ENCODE assay signal across 8 mouse cellular contexts in genomic region chr17:33916847-33917655, GRCm38 (mm10). TPM values are rescaled to one million over a fixed set of nuclear protein-coding genes. Genes with fewer than 3 reads are reported as not detected.
DNase-seq lines count a peak whose midpoint lies in the region; ATAC-seq and TF ChIP-seq lines count a peak whose summit lies in the region.

No protein-coding gene starts in this region.

- peaks cover 9% of the 10 kb centered on the region; the same call in 1 of the 2 replicates for H3K4me1 ChIP-seq in kidney, adult 2 months (ENCODE audit: control insufficient read depth, insufficient read depth, low read length)
- peaks cover 10% of the 10 kb centered on the region; the same call in 1 of the 2 replicates for H3K4me1 ChIP-seq in brown adipose tissue, adult 24 weeks (ENCODE audit: control insufficient read depth, insufficient read depth, insufficient read length, low read length)
- H3K4me1 ChIP-seq in heart, postnatal 0 days (ENCODE audit: control insufficient read depth, insufficient read depth), result peaks cover 5% of the 10 kb centered on the region; the same call in 1 of the 2 replicates
- peaks cover 10 to 18% of the 10 kb centered on the region in 2 experiments for H3K4me1 ChIP-seq in liver, embryonic 14.5 days (replicated peaks; ENCODE audit: control insufficient read depth in 2 of 2, insufficient read depth in 2 of 2, low read length in 1 of 2)

- H3K27ac ChIP-seq in kidney, adult 2 months (ENCODE audit: insufficient read depth, low read depth, low read length), result no peak overlapping the region
- H3K27ac ChIP-seq in brown adipose tissue, adult 24 weeks (replicated peaks; ENCODE audit: low read depth, low read length), result no peak overlapping the region
- peak overlapping the region; percentile 72; the same call in 1 of the 2 replicates for H3K27ac ChIP-seq in heart, postnatal 0 days (ENCODE audit: low read depth)
- H3K27ac ChIP-seq in liver, embryonic 14.5 days, result no peak overlapping the region

- H3K27me3 ChIP-seq in kidney, adult 2 months (replicated peaks; ENCODE audit: control insufficient read depth, insufficient read depth, low read length), result no peaks in the 10 kb centered on the region
- H3K27me3 ChIP-seq in heart, postnatal 0 days (ENCODE audit: control insufficient read depth, insufficient read depth, low read length), result no peaks in the 10 kb centered on the region
- H3K27me3 ChIP-seq in liver, embryonic 14.5 days (ENCODE audit: control insufficient read depth, insufficient read depth, low read length), result no peaks in the 10 kb centered on the region

- no peak for TF ChIP-seq CTCF in kidney, adult 2 months (conservative IDR thresholded peaks at IDR 0.05; ENCODE audit: insufficient read depth, insufficient read length, low read depth, low read length)
- TF ChIP-seq CTCF in heart, postnatal 0 days (IDR thresholded peaks at IDR 0.05; ENCODE audit: low read depth), result no peak
- TF ChIP-seq CTCF in liver, embryonic 14.5 days (IDR thresholded peaks at IDR 0.05; ENCODE audit: low read depth), result no peak

- H3K9me3 ChIP-seq in heart, postnatal 0 days (replicated peaks; ENCODE audit: control insufficient read depth, low read length), result no peaks in the 10 kb centered on the region
- H3K9me3 ChIP-seq in liver, embryonic 14.5 days (ENCODE audit: control insufficient read depth, low read length), result peaks cover 5% of the 10 kb centered on the region

- no peak for TF ChIP-seq POLR2A in kidney, adult 2 months (IDR thresholded peaks at IDR 0.05; ENCODE audit: low read depth, low read length)

- peak overlapping the region; percentile 69 for H3K4me2 ChIP-seq in heart, postnatal 0 days (ENCODE audit: low read depth, low read length)
- H3K4me2 ChIP-seq in liver, embryonic 14.5 days (ENCODE audit: low read depth), result peak overlapping the region; percentile 75

- H3K36me3 ChIP-seq in kidney, adult 2 months (ENCODE audit: control insufficient read depth, insufficient read depth, low read length), result no peaks in the 10 kb centered on the region; the same call in 1 of the 2 replicates
- peaks cover 28% of the 10 kb centered on the region for H3K36me3 ChIP-seq in heart, postnatal 0 days (replicated peaks; ENCODE audit: control insufficient read depth, insufficient read depth, low read length)
- H3K36me3 ChIP-seq in liver, embryonic 14.5 days (replicated peaks; ENCODE audit: control insufficient read depth, insufficient read depth, low read depth), result peaks cover 26% of the 10 kb centered on the region

- H3K4me3 ChIP-seq in kidney, adult 2 months (ENCODE audit: insufficient read depth, low read depth, low read length), result peak overlapping the region; percentile 17
- H3K4me3 ChIP-seq in brown adipose tissue, adult 24 weeks (ENCODE audit: insufficient read depth, low read depth, low read length), result peak overlapping the region; percentile 96
- H3K4me3 ChIP-seq in heart, postnatal 0 days (ENCODE audit: low read depth, low read length), result peak overlapping the region; percentile 74
- peak overlapping the region; percentile 21 to 71; a peak in 3 of 4 replicates for H3K4me3 ChIP-seq in liver, embryonic 14.5 days (ENCODE audit: insufficient read depth in 1 of 2, low read depth in 2 of 2, low read length in 2 of 2)

- no peak for TF ChIP-seq EP300 in heart, postnatal 0 days (IDR thresholded peaks at IDR 0.05; ENCODE audit: low read depth)
- no peak for TF ChIP-seq EP300 in liver, embryonic 14.5 days (IDR thresholded peaks at IDR 0.05; ENCODE audit: low read depth)

- 70% methylated on average over 31 of the region's 31 CpGs for WGBS in kidney, adult 2 months
- WGBS in heart, postnatal 0 days, result 69% methylated on average over 31 of the region's 31 CpGs
- WGBS in liver, embryonic 14.5 days (ENCODE audit: insufficient replicate concordance), result 86% methylated on average over 31 of the region's 31 CpGs

- ATAC-seq in heart, postnatal 0 days (ENCODE audit: insufficient read depth, low read depth), result no peak
- no peak for ATAC-seq in liver, embryonic 14.5 days (ENCODE audit: insufficient read depth)
- ATAC-seq in megakaryocyte progenitor cell, adult 5-6 weeks (replicated peaks; ENCODE audit: poor library complexity), result no peak
- ATAC-seq in inflammation-experienced regulatory T-cells, adult 6 months, result no peak

- H3K9ac ChIP-seq in heart, postnatal 0 days (replicated peaks; ENCODE audit: low read depth, low read length), result peak overlapping the region; percentile 73; the same call in 1 of the 2 replicates
- H3K9ac ChIP-seq in liver, embryonic 14.5 days (replicated peaks), result no peak overlapping the region

- no peak for DNase-seq in kidney, adult 2 months
- no peak for DNase-seq in kidney, adult 18-20 months
- no peak for DNase-seq in heart, postnatal 0 days (ENCODE audit: low spot score)
- DNase-seq in liver, embryonic 14.5 days (ENCODE audit: low read depth in 3 of 3, low spot score in 3 of 3), result no peak
- no peak for DNase-seq in urinary bladder, postnatal 10 days (ENCODE audit: low spot score)

RNA-seq across cellular contexts. Expression of gene Zbtb22, which starts 1.3 kb away (rescaled TPM):
- 31.6 and 54.0 TPM in 2 replicates for polyA plus RNA-seq in kidney, adult 2 months (2012; rRNA removed)
- polyA plus RNA-seq in brown adipose tissue, adult 24 weeks (2012; ENCODE audit: insufficient read depth, insufficient read length, missing spikeins), result 9.5 and 11.1 TPM in 2 replicates
- total RNA-seq in heart, postnatal 0 days (2014; rRNA removed; ENCODE audit: low replicate concordance), result 29.1 and 42.9 TPM in 2 replicates
- polyA plus RNA-seq in heart, postnatal 0 days (2015; fragmentation: Nextera tagmentation; extraction: Ambion mirVana), result 10.1 and 12.0 TPM in 2 replicates
- 10.6 and 12.1 TPM in 2 replicates for polyA plus RNA-seq in liver, embryonic 14.5 days (2012; rRNA removed)
- 4.7 and 4.8 TPM in 2 replicates for polyA plus RNA-seq in liver, embryonic 14.5 days (2014; fragmentation: Nextera tagmentation; extraction: Ambion mirVana)
- 10.0 and 11.5 TPM in 2 replicates for total RNA-seq in megakaryocyte progenitor cell, adult 5-6 weeks (2015)
- 13.3 and 19.2 TPM in 2 replicates for total RNA-seq in megakaryocyte progenitor cell, adult 5-6 weeks (2017)
- 1 to 10 TPM; 3.7 to 6.8 (median 4.8) TPM for polyA plus RNA-seq in inflammation-experienced regulatory T-cells, adult 6 months (2017; shearing (Covaris generic))

RNA-seq across cellular contexts. Expression of gene Tapbp, which starts 1.4 kb away (rescaled TPM):
- polyA plus RNA-seq in kidney, adult 2 months (2012; rRNA removed), result 106 and 112 TPM in 2 replicates
- 75.7 and 99.3 TPM in 2 replicates for polyA plus RNA-seq in brown adipose tissue, adult 24 weeks (2012; ENCODE audit: insufficient read depth, insufficient read length, missing spikeins)
- 50.9 and 84.1 TPM in 2 replicates for total RNA-seq in heart, postnatal 0 days (2014; rRNA removed; ENCODE audit: low replicate concordance)
- polyA plus RNA-seq in heart, postnatal 0 days (2015; fragmentation: Nextera tagmentation; extraction: Ambion mirVana), result 47.6 and 51.3 TPM in 2 replicates
- 10.4 and 10.6 TPM in 2 replicates for polyA plus RNA-seq in liver, embryonic 14.5 days (2012; rRNA removed)
- polyA plus RNA-seq in liver, embryonic 14.5 days (2014; fragmentation: Nextera tagmentation; extraction: Ambion mirVana), result 24.0 and 28.7 TPM in 2 replicates
- 51.0 and 56.8 TPM in 2 replicates for total RNA-seq in megakaryocyte progenitor cell, adult 5-6 weeks (2015)
- 47.6 and 48.0 TPM in 2 replicates for total RNA-seq in megakaryocyte progenitor cell, adult 5-6 weeks (2017)
- 100 to 1,000 TPM; 367 to 428 (median 385) TPM for polyA plus RNA-seq in inflammation-experienced regulatory T-cells, adult 6 months (2017; shearing (Covaris generic))

RNA-seq across cellular contexts. Expression of gene Daxx, which starts 7.8 kb away (rescaled TPM):
- 33.3 and 35.0 TPM in 2 replicates for polyA plus RNA-seq in kidney, adult 2 months (2012; rRNA removed)
- 13.6 and 26.9 TPM in 2 replicates for polyA plus RNA-seq in brown adipose tissue, adult 24 weeks (2012; ENCODE audit: insufficient read depth, insufficient read length, missing spikeins)
- total RNA-seq in heart, postnatal 0 days (2014; rRNA removed; ENCODE audit: low replicate concordance), result 15.2 and 19.3 TPM in 2 replicates
- 18.0 and 20.0 TPM in 2 replicates for polyA plus RNA-seq in heart, postnatal 0 days (2015; fragmentation: Nextera tagmentation; extraction: Ambion mirVana)
- polyA plus RNA-seq in liver, embryonic 14.5 days (2012; rRNA removed), result 11.1 and 14.7 TPM in 2 replicates
- polyA plus RNA-seq in liver, embryonic 14.5 days (2014; fragmentation: Nextera tagmentation; extraction: Ambion mirVana), result 14.8 and 15.3 TPM in 2 replicates
- 35.7 and 44.5 TPM in 2 replicates for total RNA-seq in megakaryocyte progenitor cell, adult 5-6 weeks (2015)
- 28.7 and 32.1 TPM in 2 replicates for total RNA-seq in megakaryocyte progenitor cell, adult 5-6 weeks (2017)
- polyA plus RNA-seq in inflammation-experienced regulatory T-cells, adult 6 months (2017; shearing (Covaris generic)), result 100 to 1,000 TPM; 101 to 116 (median 102) TPM

RNA-seq across cellular contexts. Expression of gene Platr17, which starts 12.1 kb away (rescaled TPM):
- not detected in 2 replicates for polyA plus RNA-seq in kidney, adult 2 months (2012; rRNA removed)
- not detected in 2 replicates for polyA plus RNA-seq in brown adipose tissue, adult 24 weeks (2012; ENCODE audit: insufficient read depth, insufficient read length, missing spikeins)
- total RNA-seq in heart, postnatal 0 days (2014; rRNA removed; ENCODE audit: low replicate concordance), result not detected in 2 replicates
- not detected in 2 replicates for polyA plus RNA-seq in heart, postnatal 0 days (2015; fragmentation: Nextera tagmentation; extraction: Ambion mirVana)
- 0.36 and 0.44 TPM in 2 replicates for polyA plus RNA-seq in liver, embryonic 14.5 days (2012; rRNA removed)
- 0.20 and 0.29 TPM in 2 replicates for polyA plus RNA-seq in liver, embryonic 14.5 days (2014; fragmentation: Nextera tagmentation; extraction: Ambion mirVana)
- total RNA-seq in megakaryocyte progenitor cell, adult 5-6 weeks (2015), result 0.17 and 0.37 TPM in 2 replicates
- total RNA-seq in megakaryocyte progenitor cell, adult 5-6 weeks (2017), result 0.29 and 1.4 TPM in 2 replicates
- polyA plus RNA-seq in inflammation-experienced regulatory T-cells, adult 6 months (2017; shearing (Covaris generic)), result 10 to 100 TPM in 1 of 3 experiments, 1 to 10 TPM in 2; 5.3 to 10.1 (median 5.4) TPM

RNA-seq across cellular contexts. Expression of gene Rgl2, which starts 12.3 kb away (rescaled TPM):
- polyA plus RNA-seq in kidney, adult 2 months (2012; rRNA removed), result 61.8 and 78.6 TPM in 2 replicates
- 16.4 and 20.2 TPM in 2 replicates for polyA plus RNA-seq in brown adipose tissue, adult 24 weeks (2012; ENCODE audit: insufficient read depth, insufficient read length, missing spikeins)
- total RNA-seq in heart, postnatal 0 days (2014; rRNA removed; ENCODE audit: low replicate concordance), result 63.1 and 144 TPM in 2 replicates
- polyA plus RNA-seq in heart, postnatal 0 days (2015; fragmentation: Nextera tagmentation; extraction: Ambion mirVana), result 21.1 and 21.9 TPM in 2 replicates
- polyA plus RNA-seq in liver, embryonic 14.5 days (2012; rRNA removed), result 17.0 and 19.6 TPM in 2 replicates
- 4.9 and 5.9 TPM in 2 replicates for polyA plus RNA-seq in liver, embryonic 14.5 days (2014; fragmentation: Nextera tagmentation; extraction: Ambion mirVana)
- total RNA-seq in megakaryocyte progenitor cell, adult 5-6 weeks (2015), result 20.3 and 22.7 TPM in 2 replicates
- total RNA-seq in megakaryocyte progenitor cell, adult 5-6 weeks (2017), result 37.9 and 47.9 TPM in 2 replicates
- 10 to 100 TPM; 14.3 to 37.4 (median 31.7) TPM for polyA plus RNA-seq in inflammation-experienced regulatory T-cells, adult 6 months (2017; shearing (Covaris generic))

Comparison
In these comparisons a context has a peak if more than half of its experiments do, and no peak if none do; other contexts are left out.
1. H3K4me3 ChIP-seq: peak in every context shown above with its lines; median percentile 96 in brown adipose tissue, adult 24 weeks; 74 in heart, postnatal 0 days; 46 in liver, embryonic 14.5 days; 17 in kidney, adult 2 months.